ENCODE assay signal across 23 mouse cellular contexts in genomic region chr4:7921503-7921902, GRCm38 (mm10).
DNase-seq lines count a peak whose midpoint lies in the region; ATAC-seq and TF ChIP-seq lines count a peak whose summit lies in the region.
"Had no signal": no experiment of that assay in that cellular context is flagged by ENCODE, and none has a peak within 500 bp of the region (broad histone marks: within the 10 kb centered on the region; RNA-seq: fewer than 3 reads in every experiment).

No protein-coding gene starts in this region.

- TF ChIP-seq CTCF in intestine, postnatal 0 days (IDR thresholded peaks at IDR 0.05; ENCODE audit: low read depth) = no peak

- no peak overlapping the region for H3K9ac ChIP-seq in intestine, embryonic 15.5 days
- H3K9ac ChIP-seq in intestine, postnatal 0 days (ENCODE audit: low read depth, low read length) = no peak overlapping the region
- H3K9ac ChIP-seq in lung, embryonic 15.5 days = no peak overlapping the region
- H3K9ac ChIP-seq in ES-E14 (ENCODE audit: insufficient read depth, low read depth, low read length, poor library complexity, severe bottlenecking) = no peak overlapping the region
- no peak overlapping the region for H3K9ac ChIP-seq in intestine, embryonic 16.5 days (ENCODE audit: low read depth, low read length)
- H3K9ac ChIP-seq in kidney, embryonic 15.5 days = no peak overlapping the region
- H3K9ac ChIP-seq: embryonic facial prominence, embryonic 12.5 days; forebrain, embryonic 13.5 days; forebrain, embryonic 15.5 days had no signal

- H3K27me3 ChIP-seq in intestine, embryonic 15.5 days (replicated peaks) = no peaks in the 10 kb centered on the region
- no peaks in the 10 kb centered on the region for H3K27me3 ChIP-seq in intestine, postnatal 0 days (replicated peaks; ENCODE audit: control insufficient read depth, insufficient read depth, low read length)
- H3K27me3 ChIP-seq in lung, embryonic 15.5 days = no peaks in the 10 kb centered on the region
- H3K27me3 ChIP-seq in intestine, embryonic 16.5 days (replicated peaks; ENCODE audit: control insufficient read depth, insufficient read depth, low read length) = no peaks in the 10 kb centered on the region
- no peaks in the 10 kb centered on the region for H3K27me3 ChIP-seq in kidney, embryonic 15.5 days
- H3K27me3 ChIP-seq: CH12.LX; embryonic facial prominence, embryonic 12.5 days; forebrain, embryonic 13.5 days; forebrain, embryonic 15.5 days had no signal

- H3K4me2 ChIP-seq in intestine, embryonic 15.5 days (replicated peaks) = no peak overlapping the region
- no peak overlapping the region for H3K4me2 ChIP-seq in intestine, postnatal 0 days (replicated peaks; ENCODE audit: low read depth)
- no peak overlapping the region for H3K4me2 ChIP-seq in lung, embryonic 15.5 days
- H3K4me2 ChIP-seq in intestine, embryonic 16.5 days (ENCODE audit: low read depth, low read length) = no peak overlapping the region
- no peak overlapping the region for H3K4me2 ChIP-seq in kidney, embryonic 15.5 days
- H3K4me2 ChIP-seq: embryonic facial prominence, embryonic 12.5 days; forebrain, embryonic 13.5 days; forebrain, embryonic 15.5 days had no signal

- no peaks in the 10 kb centered on the region for H3K36me3 ChIP-seq in intestine, embryonic 15.5 days
- H3K36me3 ChIP-seq in intestine, postnatal 0 days (ENCODE audit: control insufficient read depth, insufficient read depth) = no peaks in the 10 kb centered on the region
- no peaks in the 10 kb centered on the region for H3K36me3 ChIP-seq in lung, embryonic 15.5 days
- H3K36me3 ChIP-seq in ES-E14 (ENCODE audit: control insufficient read depth, insufficient read depth, low read length, poor library complexity, severe bottlenecking) = no peaks in the 10 kb centered on the region
- H3K36me3 ChIP-seq in intestine, embryonic 16.5 days (ENCODE audit: control insufficient read depth, insufficient read depth, low read length) = no peaks in the 10 kb centered on the region
- H3K36me3 ChIP-seq in kidney, embryonic 15.5 days = no peaks in the 10 kb centered on the region
- H3K36me3 ChIP-seq: embryonic facial prominence, embryonic 10.5 days; embryonic facial prominence, embryonic 12.5 days; forebrain, embryonic 15.5 days had no signal

- ATAC-seq in intestine, embryonic 15.5 days = peak; percentile 51
- no peak for ATAC-seq in intestine, postnatal 0 days
- no peak for ATAC-seq in lung, embryonic 15.5 days (ENCODE audit: borderline replicate concordance, extremely low read depth, low FRiP score, low TSS enrichment)
- ATAC-seq in intestine, embryonic 16.5 days = 0 out of 2 replicates have a peak, but pooled peaks have one; percentile 33
- ATAC-seq in kidney, embryonic 15.5 days (replicated peaks; ENCODE audit: low FRiP score) = no peak
- ATAC-seq: activated CD4-positive, CD25-positive, alpha-beta regulatory T cell, adult 4 months; CD4-positive, CD25-positive, alpha-beta regulatory T cell, adult 4 months; forebrain, embryonic 13.5 days; forebrain, embryonic 15.5 days had no signal

- no peak for DNase-seq in lung, postnatal 36 days
- peak; percentile 4 for DNase-seq in ES-E14 (ENCODE audit: low read depth, low spot score)
- DNase-seq: adrenal gland, adult 8-10 months; adrenal gland, postnatal 14 days; adrenal gland, postnatal 36 days; B cell, adult 2 months; cerebellum, adult 11-12 months; cerebellum, adult 2 months; cerebellum, adult 9-10 months; cerebellum, postnatal 10 days; cerebellum, postnatal 25 days had no signal

- no peak overlapping the region for H3K4me3 ChIP-seq in intestine, embryonic 15.5 days (replicated peaks)
- H3K4me3 ChIP-seq in intestine, postnatal 0 days (ENCODE audit: low read depth, low read length) = no peak overlapping the region
- H3K4me3 ChIP-seq in lung, embryonic 15.5 days = no peak overlapping the region
- H3K4me3 ChIP-seq in ES-E14 (ENCODE audit: insufficient read depth in 1 of 2, low read depth in 1 of 2, low read length in 2 of 2, poor library complexity in 1 of 2, severe bottlenecking in 1 of 2) = no peak overlapping the region
- no peak overlapping the region for H3K4me3 ChIP-seq in intestine, embryonic 16.5 days (ENCODE audit: low read length)
- no peak overlapping the region for H3K4me3 ChIP-seq in kidney, embryonic 15.5 days (replicated peaks)
- H3K4me3 ChIP-seq: embryonic facial prominence, embryonic 10.5 days; embryonic facial prominence, embryonic 12.5 days; forebrain, embryonic 13.5 days; forebrain, embryonic 15.5 days had no signal

- H3K4me1 ChIP-seq in intestine, embryonic 15.5 days (replicated peaks) = no peaks in the 10 kb centered on the region
- H3K4me1 ChIP-seq in intestine, postnatal 0 days (replicated peaks; ENCODE audit: control insufficient read depth, insufficient read depth, low read length) = no peaks in the 10 kb centered on the region
- H3K4me1 ChIP-seq in lung, embryonic 15.5 days = no peaks in the 10 kb centered on the region
- no peaks in the 10 kb centered on the region for H3K4me1 ChIP-seq in ES-E14 (ENCODE audit: control insufficient read depth in 2 of 2, insufficient read depth in 2 of 2, low read length in 2 of 2, poor library complexity in 1 of 2)
- no peaks in the 10 kb centered on the region for H3K4me1 ChIP-seq in intestine, embryonic 16.5 days (ENCODE audit: control insufficient read depth, insufficient read depth, low read length)
- no peaks in the 10 kb centered on the region for H3K4me1 ChIP-seq in kidney, embryonic 15.5 days
- H3K4me1 ChIP-seq: embryonic facial prominence, embryonic 10.5 days; embryonic facial prominence, embryonic 12.5 days; forebrain, embryonic 13.5 days; forebrain, embryonic 15.5 days had no signal

- 48% methylated on average over 2 of the region's 2 CpGs for WGBS in intestine, embryonic 15.5 days
- 35% methylated on average over 2 of the region's 2 CpGs for WGBS in intestine, postnatal 0 days
- 47% methylated on average over 2 of the region's 2 CpGs for WGBS in lung, embryonic 15.5 days
- WGBS in intestine, embryonic 16.5 days = 55% methylated on average over 2 of the region's 2 CpGs
- 49% methylated on average over 2 of the region's 2 CpGs for WGBS in kidney, embryonic 15.5 days

- in situ Hi-C loops in ES-E14 (cut with MboI; ENCODE audit: low sequenced_read_pairs in 2 of 2, unreplicated experiment in 2 of 2) = no loop called here

- H3K9me3 ChIP-seq in intestine, embryonic 15.5 days = no peaks in the 10 kb centered on the region
- H3K9me3 ChIP-seq in intestine, postnatal 0 days (ENCODE audit: control insufficient read depth) = no peaks in the 10 kb centered on the region
- H3K9me3 ChIP-seq in lung, embryonic 15.5 days = no peaks in the 10 kb centered on the region
- H3K9me3 ChIP-seq in ES-E14 (ENCODE audit: control insufficient read depth, insufficient read depth, low read depth, low read length) = no peaks in the 10 kb centered on the region
- no peaks in the 10 kb centered on the region for H3K9me3 ChIP-seq in intestine, embryonic 16.5 days (ENCODE audit: control insufficient read depth, low read length)
- H3K9me3 ChIP-seq in kidney, embryonic 15.5 days (replicated peaks) = no peaks in the 10 kb centered on the region
- H3K9me3 ChIP-seq: embryonic facial prominence, embryonic 10.5 days; embryonic facial prominence, embryonic 12.5 days; forebrain, embryonic 13.5 days; forebrain, embryonic 15.5 days had no signal

- H3K27ac ChIP-seq in intestine, embryonic 15.5 days = no peak overlapping the region
- H3K27ac ChIP-seq in intestine, postnatal 0 days (ENCODE audit: low read depth, low read length) = no peak overlapping the region
- 0 out of 2 replicates have a peak overlapping the region, but pooled peaks have one; percentile 63 for H3K27ac ChIP-seq in lung, embryonic 15.5 days
- H3K27ac ChIP-seq in ES-E14 (ENCODE audit: insufficient read depth, low read depth, low read length, poor library complexity, severe bottlenecking) = no peak overlapping the region
- H3K27ac ChIP-seq in intestine, embryonic 16.5 days (ENCODE audit: low read length) = no peak overlapping the region
- H3K27ac ChIP-seq in kidney, embryonic 15.5 days = no peak overlapping the region
- H3K27ac ChIP-seq: embryonic facial prominence, embryonic 10.5 days; embryonic facial prominence, embryonic 12.5 days; forebrain, embryonic 13.5 days; forebrain, embryonic 15.5 days had no signal

TF ChIP-seq in ES-E14, 5 proteins besides CTCF, POLR2A, EP300 and RAD21:
- TF ChIP-seq MAFK (IDR thresholded peaks at IDR 0.05; ENCODE audit: insufficient read depth, low read depth, low read length) (no peak), HCFC1 (IDR thresholded peaks at IDR 0.05; ENCODE audit: borderline replicate concordance, insufficient read depth, low read length) (no peak), ZC3H11A (IDR thresholded peaks at IDR 0.05; ENCODE audit: borderline replicate concordance, low read depth, low read length) (no peak), CHD2 (IDR thresholded peaks at IDR 0.05; ENCODE audit: low read depth, low read length) (no peak), ZNF384 (IDR thresholded peaks at IDR 0.05; ENCODE audit: low read depth, low read length) (no peak)

Comparison
In these comparisons a context has a peak if more than half of its experiments do, and no peak if none do; other contexts are left out.
1. ATAC-seq: peak in intestine, embryonic 15.5 days (single experiment) and intestine, embryonic 16.5 days (single experiment); none in intestine, postnatal 0 days (single experiment), lung, embryonic 15.5 days (single experiment) and kidney, embryonic 15.5 days (single experiment).